Mouse (Mus musculus) heart, postnatal 0 days (tissue): ENCODE data around the gene 1810037I17Rik.

Experiments used
- CTCF ChIP-seq: IDR thresholded peaks from 2 replicates; pipeline ENCODE4 v1.5.1; 2016; ENCODE audit warnings: antibody characterized with exemption, control low read depth, low read depth
- EP300 ChIP-seq: IDR thresholded peaks from 2 replicates; pipeline ENCODE4 v1.6.1; 2016; ENCODE audit warnings: antibody characterized with exemption, low read depth

GRCm38 (mm10) chr3:122895189-122895731 is 28.7 kb upstream of the 1810037I17Rik start:
- TF ChIP-seq CTCF (no peak), EP300 (no peak)
